Mouse (Mus musculus): ENCODE results near the gene Zfp866.

DNA sequence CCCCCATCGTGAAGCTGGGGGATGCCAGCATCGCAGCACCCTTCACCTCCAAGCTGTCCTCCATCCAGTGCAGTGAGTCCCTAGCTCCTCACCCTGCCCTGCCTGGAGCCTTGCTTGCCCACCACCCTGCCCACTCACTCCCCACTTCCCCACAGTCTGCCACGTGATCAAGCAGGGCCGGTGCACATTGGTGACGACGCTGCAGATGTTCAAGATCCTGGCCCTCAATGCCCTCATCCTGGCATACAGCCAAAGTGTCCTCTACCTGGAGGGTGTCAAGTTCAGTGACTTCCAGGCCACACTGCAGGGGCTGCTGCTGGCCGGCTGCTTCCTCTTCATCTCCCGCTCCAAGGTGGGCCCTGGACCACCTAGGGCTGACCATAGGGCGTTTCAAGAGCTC lies 14.5 kb upstream of the Zfp866 start:
- TF ChIP-seq CTCF (IDR thresholded peaks at IDR 0.05; ENCODE audit: extremely low read depth, insufficient read depth, low read length) = no peak
- TF ChIP-seq POLR2A (IDR thresholded peaks at IDR 0.05; ENCODE audit: extremely low read depth, insufficient read depth, low read length) = no peak

All from cortical plate, adult 2 months (tissue).